Mouse (Mus musculus) liver, embryonic 12.5 days (tissue): ENCODE data around the gene Arnt2. TPM values are rescaled to one million over a fixed set of nuclear protein-coding genes. Genes with fewer than 3 reads are reported as not detected.
A peak's percentile ranks its signal among the peaks of the same experiment; 100 is the strongest.

Source experiments
- ATAC-seq: fragments of 200-750 bp; cut with Nextera tagmentation; 2 replicates; pipeline ENCODE4 v1.8.0; 2017; ENCODE audit warnings: moderate number of reproducible peaks, mild to moderate bottlenecking, moderate library complexity
- H3K27ac ChIP-seq: fragments of 300-500 bp; sonication (generic); 2 replicates; pipeline ENCODE4 v1.5.1; 2016; ENCODE audit warnings: mild to moderate bottlenecking
- H3K27me3 ChIP-seq: fragments of 300-500 bp; sonication (generic); replicated peaks from 2 replicates; pipeline ENCODE4 v1.6.1; 2016; ENCODE audit warnings: mild to moderate bottlenecking, moderate library complexity
- H3K36me3 ChIP-seq: fragments of 300-500 bp; sonication (generic); 2 replicates; pipeline ENCODE4 v1.6.1; 2016; ENCODE audit warnings: mild to moderate bottlenecking, moderate library complexity
- H3K4me1 ChIP-seq: fragments of 300-500 bp; sonication (generic); 2 replicates; pipeline ENCODE4 v1.6.1; 2016
- H3K4me2 ChIP-seq: fragments of 300-500 bp; sonication (generic); 2 replicates; pipeline ENCODE4 v1.6.1; 2016; ENCODE audit warnings: mild to moderate bottlenecking, moderate library complexity
- H3K4me3 ChIP-seq: fragments of 300-500 bp; sonication (generic); 2 replicates; pipeline ENCODE4 v1.5.1; 2016; ENCODE audit warnings: mild to moderate bottlenecking, moderate library complexity
- H3K9ac ChIP-seq: fragments of 300-500 bp; sonication (generic); 2 replicates; pipeline ENCODE4 v1.6.1; 2016; ENCODE audit warnings: mild to moderate bottlenecking, moderate library complexity
- H3K9me3 ChIP-seq: fragments of 300-500 bp; sonication (generic); replicated peaks from 2 replicates; pipeline ENCODE4 v1.6.1; 2016; ENCODE audit warnings: mild to moderate bottlenecking, moderate library complexity
- WGBS: fragments of 180-500 bp; shearing (Covaris S2); methylation state at CpG from one replicate; pipeline ENCODE4 v1.1.7; 2016; ENCODE audit not compliant: insufficient replicate concordance; 5-methylcytosine and 5-hydroxymethylcytosine counted together
- polyA plus RNA-seq: library from polyadenylated mRNA; unstranded; fragments of >200 nt; fragmentation: Nextera tagmentation; extraction: Ambion mirVana; gene quantifications from 2 replicates; pipeline ENCODE4 v1.2.1, GENCODE M21; 2016

Gene Arnt2
- polyA plus RNA-seq, 1 experiment from 2014 or later = 0.56 TPM

DNA sequence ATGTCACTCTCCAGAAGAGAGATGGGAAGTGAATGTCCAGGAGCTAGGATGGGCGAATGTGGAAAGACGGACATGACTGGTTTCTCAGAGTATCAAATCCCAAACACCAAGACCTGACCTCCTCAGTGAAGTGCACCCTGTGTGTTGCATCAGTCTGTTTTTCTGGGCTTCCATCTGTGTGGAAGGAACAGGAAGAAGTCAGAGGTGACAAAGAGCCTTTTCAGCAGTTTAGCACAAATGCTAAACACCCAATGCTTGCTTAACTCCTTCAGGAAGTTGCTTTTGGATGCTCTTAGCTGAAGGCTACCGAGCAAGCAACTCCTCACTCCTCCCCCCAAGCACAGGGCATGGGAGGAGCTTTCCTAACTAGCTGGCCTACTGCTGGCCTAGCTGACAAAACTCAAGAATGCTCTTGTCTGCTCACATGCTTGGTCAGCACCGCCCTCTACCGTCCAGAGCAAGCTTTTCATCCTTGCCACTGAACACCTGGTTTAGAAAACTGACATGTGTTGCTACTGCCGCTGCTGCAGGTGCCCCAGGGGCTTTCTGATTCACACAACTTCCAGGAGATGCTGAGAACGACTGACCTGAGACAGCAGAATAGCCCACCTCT is 137.7 kb downstream of the Arnt2 start:
- Histone ChIP-seq H3K27ac (no peak overlapping the region), H3K4me3 (no peak overlapping the region), H3K4me2 (no peak overlapping the region), H3K4me1 (no peaks in the 10 kb centered on the region), H3K27me3 (no peaks in the 10 kb centered on the region), H3K36me3 (no peaks in the 10 kb centered on the region), H3K9ac (no peak overlapping the region), H3K9me3 (no peaks in the 10 kb centered on the region)
- 21% methylated on average over 7 of the region's 7 CpGs for WGBS
- peak; percentile 47; the same call in 1 of the 2 replicates for ATAC-seq

DNA sequence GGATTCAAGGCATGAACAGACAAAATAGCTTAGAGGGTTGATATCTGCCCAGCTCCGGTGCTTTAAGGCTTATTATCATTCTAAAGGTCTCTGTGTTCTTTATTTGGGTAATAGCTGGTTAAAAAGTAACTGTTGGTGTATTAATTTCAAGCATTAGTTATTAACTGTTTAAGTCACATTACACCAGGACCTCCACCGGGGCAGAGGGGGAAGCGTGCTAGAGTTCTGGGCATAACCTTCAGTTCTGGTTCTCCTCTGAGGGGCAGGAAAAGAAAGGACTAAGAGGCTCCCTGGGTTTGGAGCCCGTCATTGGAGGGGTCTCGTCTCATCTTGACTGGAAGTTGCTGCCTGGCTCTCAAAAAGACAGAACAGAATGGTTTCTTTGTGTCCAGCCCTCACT is 138.5 kb downstream of the Arnt2 start:
- Histone ChIP-seq H3K9me3 (no peaks in the 10 kb centered on the region), H3K9ac (no peak overlapping the region), H3K4me2 (no peak overlapping the region), H3K27ac (no peak overlapping the region), H3K27me3 (no peaks in the 10 kb centered on the region), H3K4me3 (no peak overlapping the region), H3K36me3 (no peaks in the 10 kb centered on the region), H3K4me1 (no peaks in the 10 kb centered on the region)
- WGBS = 64% methylated on average over 5 of the region's 5 CpGs
- no peak for ATAC-seq

DNA sequence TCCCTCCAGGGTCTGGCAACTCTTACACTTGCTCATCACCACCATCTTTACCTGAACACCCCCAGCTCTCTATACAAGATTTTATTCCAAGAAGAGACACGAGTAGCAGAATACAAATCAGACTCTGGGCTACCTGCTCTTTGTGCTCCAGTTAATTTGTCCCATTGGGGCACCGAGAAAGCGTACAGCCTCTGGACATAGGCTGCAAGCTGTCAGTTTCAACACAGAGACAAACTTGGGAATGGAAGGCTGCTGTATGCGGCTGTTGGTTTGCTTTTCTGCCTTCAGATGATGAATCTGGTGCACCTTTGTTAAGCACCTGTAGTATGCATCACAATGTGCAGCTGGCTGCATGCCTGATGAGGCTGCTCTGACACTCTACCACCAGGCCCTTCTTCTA is 146.5 kb downstream of the Arnt2 start:
- 68% methylated on average over 4 of the region's 4 CpGs for WGBS
- Histone ChIP-seq H3K4me2 (no peak overlapping the region), H3K36me3 (no peaks in the 10 kb centered on the region), H3K4me1 (no peaks in the 10 kb centered on the region), H3K9me3 (no peaks in the 10 kb centered on the region), H3K4me3 (no peak overlapping the region), H3K9ac (no peak overlapping the region), H3K27me3 (no peaks in the 10 kb centered on the region), H3K27ac (no peak overlapping the region)
- no peak for ATAC-seq

DNA sequence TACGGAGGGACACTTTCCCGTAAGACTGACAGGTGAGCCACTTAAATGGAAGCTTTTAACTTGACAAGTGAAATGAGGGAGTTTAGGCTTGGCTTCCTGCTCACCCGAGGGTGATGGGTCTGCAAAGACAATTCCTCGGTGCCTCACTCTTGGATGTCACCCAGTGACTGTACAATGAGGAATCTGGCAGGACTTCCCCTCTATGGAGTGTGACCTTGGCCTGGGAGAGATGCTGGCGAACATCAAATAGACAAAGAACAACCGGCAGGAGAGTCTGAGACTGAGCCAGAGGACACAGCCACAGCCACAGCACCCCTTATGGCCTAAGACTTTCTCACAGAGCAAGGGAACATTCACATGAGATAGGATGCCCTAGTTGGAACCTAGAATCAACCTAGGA is 148.6 kb downstream of the Arnt2 start:
- H3K27ac ChIP-seq = no peak overlapping the region
- 53% methylated on average over 6 of the region's 6 CpGs for WGBS
- no peak overlapping the region for H3K4me2 ChIP-seq
- H3K9ac ChIP-seq = no peak overlapping the region
- no peaks in the 10 kb centered on the region for H3K27me3 ChIP-seq
- no peak for ATAC-seq
- H3K36me3 ChIP-seq = no peaks in the 10 kb centered on the region
- H3K4me3 ChIP-seq = no peak overlapping the region
- H3K9me3 ChIP-seq = no peaks in the 10 kb centered on the region
- no peaks in the 10 kb centered on the region for H3K4me1 ChIP-seq

DNA sequence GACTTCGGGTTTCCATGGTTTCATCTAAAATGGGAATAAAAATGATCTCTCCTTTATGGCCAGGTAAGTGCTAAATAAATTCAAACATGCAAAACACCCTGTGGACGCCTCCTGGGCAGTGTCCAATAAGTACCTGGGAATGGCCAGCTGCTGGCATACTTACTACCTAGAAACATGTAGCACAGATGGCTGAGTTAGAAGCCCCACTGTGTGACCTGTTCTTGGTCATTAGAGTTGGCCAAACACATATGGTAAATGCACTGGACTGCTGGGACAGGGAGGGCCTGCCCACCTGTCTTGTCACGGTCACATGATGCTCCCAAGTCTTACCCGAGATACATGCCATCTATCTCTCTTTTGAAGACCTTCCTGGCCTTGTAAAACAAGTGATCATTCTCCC is 149.6 kb downstream of the Arnt2 start:
- no peak overlapping the region for H3K4me2 ChIP-seq
- ATAC-seq = no peak
- 60% methylated on average over 4 of the region's 4 CpGs for WGBS
- H3K9me3 ChIP-seq = no peaks in the 10 kb centered on the region
- H3K9ac ChIP-seq = no peak overlapping the region
- H3K4me3 ChIP-seq = no peak overlapping the region
- H3K27me3 ChIP-seq = no peaks in the 10 kb centered on the region
- H3K4me1 ChIP-seq = no peaks in the 10 kb centered on the region
- no peaks in the 10 kb centered on the region for H3K36me3 ChIP-seq
- H3K27ac ChIP-seq = no peak overlapping the region

DNA sequence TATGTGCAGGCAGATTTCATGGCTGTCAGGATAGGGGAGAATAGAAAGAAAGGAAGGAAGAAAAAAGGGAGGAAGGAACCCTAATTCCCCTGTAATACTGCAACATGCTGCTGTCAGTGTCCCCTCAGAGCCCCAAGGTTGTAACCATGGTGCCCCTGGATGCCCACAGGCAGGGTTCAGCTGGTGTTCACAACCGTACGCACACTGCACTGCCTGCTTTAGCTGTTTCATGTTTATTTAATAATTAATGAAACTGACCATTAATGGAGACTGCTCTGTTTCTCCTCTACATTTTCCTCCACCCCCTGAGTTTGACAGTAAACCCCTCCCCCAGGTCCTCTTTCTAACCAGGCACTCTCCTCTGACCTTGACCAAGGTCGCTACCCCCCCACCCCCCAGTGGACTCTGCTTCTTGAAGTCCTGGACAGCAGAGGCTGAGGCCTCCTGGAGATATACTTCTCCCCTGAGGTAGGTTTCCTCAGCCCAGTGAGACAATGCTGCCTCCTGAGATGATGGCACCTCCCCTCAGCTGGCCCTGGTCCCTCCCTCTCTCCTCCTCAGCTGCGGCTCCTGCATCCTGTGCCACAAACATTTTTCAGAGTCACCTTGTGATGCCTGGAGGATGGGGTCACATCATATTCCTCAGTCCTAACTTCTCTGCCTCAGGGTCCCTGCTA is 150.5 kb downstream of the Arnt2 start:
- Histone ChIP-seq H3K27ac (no peak overlapping the region), H3K9ac (no peak overlapping the region), H3K4me3 (no peak overlapping the region), H3K36me3 (no peaks in the 10 kb centered on the region), H3K4me2 (no peak overlapping the region), H3K9me3 (no peaks in the 10 kb centered on the region), H3K27me3 (no peaks in the 10 kb centered on the region), H3K4me1 (no peaks in the 10 kb centered on the region)
- no peak for ATAC-seq
- WGBS = 62% methylated on average over 4 of the region's 4 CpGs

DNA sequence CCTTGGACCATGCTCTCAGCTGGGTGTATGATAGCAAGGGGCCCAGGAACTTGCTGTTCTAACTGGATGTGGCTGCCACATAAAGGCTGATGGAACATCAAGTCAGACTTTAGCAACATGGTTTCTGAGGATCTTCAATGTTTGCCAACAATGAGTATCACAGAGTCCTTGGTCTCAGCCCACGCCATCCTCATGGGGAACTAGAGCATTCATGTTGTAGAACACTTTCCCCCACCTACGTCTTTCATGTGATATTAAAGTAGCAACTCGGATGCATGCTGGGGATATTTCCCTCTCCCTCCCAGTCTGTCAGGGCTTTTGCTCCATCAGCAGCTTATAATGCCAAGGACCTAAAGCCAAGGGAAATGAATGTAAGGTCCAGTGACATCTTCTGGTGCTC is 153.3 kb downstream of the Arnt2 start:
- no peak overlapping the region for H3K4me3 ChIP-seq
- H3K4me1 ChIP-seq = no peaks in the 10 kb centered on the region
- no peak overlapping the region for H3K27ac ChIP-seq
- no peaks in the 10 kb centered on the region for H3K9me3 ChIP-seq
- WGBS = 57% methylated on average over 3 of the region's 3 CpGs
- H3K9ac ChIP-seq = no peak overlapping the region
- no peaks in the 10 kb centered on the region for H3K27me3 ChIP-seq
- no peak for ATAC-seq
- no peaks in the 10 kb centered on the region for H3K36me3 ChIP-seq
- no peak overlapping the region for H3K4me2 ChIP-seq

DNA sequence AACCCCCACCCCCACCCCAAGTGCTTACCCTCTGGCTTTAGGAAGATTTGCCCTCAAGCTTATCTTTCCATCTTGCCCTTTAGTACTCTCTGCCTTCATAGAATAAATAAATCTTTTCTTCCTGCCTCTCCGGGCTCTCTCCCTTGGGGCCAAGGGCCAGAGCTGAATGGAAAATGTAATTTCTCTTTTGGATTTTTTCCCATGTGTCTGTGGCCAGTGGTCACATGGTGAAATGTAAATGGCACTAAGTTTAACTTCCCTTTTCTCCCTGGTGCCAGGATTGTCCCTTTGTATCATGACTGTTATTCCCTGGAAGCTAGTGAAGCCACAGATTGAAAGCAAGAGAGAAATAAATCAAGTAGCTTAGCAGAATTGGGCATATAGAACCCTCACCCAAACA is 153.7 kb downstream of the Arnt2 start:
- Histone ChIP-seq H3K4me2 (no peak overlapping the region), H3K4me1 (no peaks in the 10 kb centered on the region), H3K36me3 (no peaks in the 10 kb centered on the region), H3K4me3 (no peak overlapping the region), H3K27ac (no peak overlapping the region), H3K9me3 (no peaks in the 10 kb centered on the region), H3K27me3 (no peaks in the 10 kb centered on the region), H3K9ac (no peak overlapping the region)
- 51% methylated on average over 1 of the region's 1 CpGs for WGBS
- no peak for ATAC-seq

DNA sequence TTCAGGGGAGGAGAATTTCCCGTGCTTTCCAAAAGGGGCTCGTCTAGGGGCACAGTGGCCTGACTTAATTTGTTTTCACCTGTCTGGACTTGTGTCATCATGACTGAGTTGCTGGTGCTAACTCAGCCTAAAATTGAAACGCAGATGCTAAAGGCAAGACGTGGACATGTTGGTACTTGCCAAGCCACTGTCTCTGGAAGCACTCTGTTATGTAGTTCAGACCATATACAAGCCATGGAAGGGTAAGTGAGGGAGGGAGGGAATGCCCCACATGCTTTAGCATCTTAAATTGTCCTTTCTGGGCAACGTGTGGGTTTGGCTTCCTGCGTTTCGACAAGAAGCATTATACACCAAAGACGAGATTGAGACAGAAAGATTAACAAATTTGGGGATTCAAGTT is 155.1 kb downstream of the Arnt2 start:
- no peak overlapping the region for H3K27ac ChIP-seq
- no peaks in the 10 kb centered on the region for H3K36me3 ChIP-seq
- no peaks in the 10 kb centered on the region for H3K27me3 ChIP-seq
- H3K4me2 ChIP-seq = no peak overlapping the region
- no peaks in the 10 kb centered on the region for H3K9me3 ChIP-seq
- ATAC-seq = no peak
- 52% methylated on average over 8 of the region's 8 CpGs for WGBS
- H3K4me1 ChIP-seq = no peaks in the 10 kb centered on the region
- H3K9ac ChIP-seq = no peak overlapping the region
- H3K4me3 ChIP-seq = no peak overlapping the region

DNA sequence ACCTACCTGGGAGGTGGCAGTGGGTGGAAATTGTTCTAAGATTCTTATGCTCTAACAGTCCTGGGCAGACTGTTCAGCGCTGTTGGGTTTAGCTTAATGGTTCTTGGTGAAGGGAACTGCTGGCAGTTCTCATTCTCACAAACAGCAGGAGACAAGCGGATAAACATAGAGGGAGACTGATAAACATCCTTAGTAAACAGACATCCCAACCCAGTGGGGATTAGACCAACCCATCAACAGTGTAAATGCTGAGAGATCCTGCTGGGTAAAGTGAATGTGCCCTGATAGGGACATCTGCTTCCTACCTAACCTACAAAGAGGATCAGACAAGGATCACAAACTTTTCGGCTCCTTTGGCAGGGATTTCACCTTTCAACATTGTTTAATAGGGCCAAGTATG is 155.7 kb downstream of the Arnt2 start:
- H3K9me3 ChIP-seq = no peaks in the 10 kb centered on the region
- WGBS = 36% methylated on average over 3 of the region's 3 CpGs
- no peak overlapping the region for H3K4me2 ChIP-seq
- H3K36me3 ChIP-seq = no peaks in the 10 kb centered on the region
- no peak for ATAC-seq
- no peaks in the 10 kb centered on the region for H3K4me1 ChIP-seq
- no peak overlapping the region for H3K27ac ChIP-seq
- H3K27me3 ChIP-seq = no peaks in the 10 kb centered on the region
- H3K9ac ChIP-seq = no peak overlapping the region
- H3K4me3 ChIP-seq = no peak overlapping the region

DNA sequence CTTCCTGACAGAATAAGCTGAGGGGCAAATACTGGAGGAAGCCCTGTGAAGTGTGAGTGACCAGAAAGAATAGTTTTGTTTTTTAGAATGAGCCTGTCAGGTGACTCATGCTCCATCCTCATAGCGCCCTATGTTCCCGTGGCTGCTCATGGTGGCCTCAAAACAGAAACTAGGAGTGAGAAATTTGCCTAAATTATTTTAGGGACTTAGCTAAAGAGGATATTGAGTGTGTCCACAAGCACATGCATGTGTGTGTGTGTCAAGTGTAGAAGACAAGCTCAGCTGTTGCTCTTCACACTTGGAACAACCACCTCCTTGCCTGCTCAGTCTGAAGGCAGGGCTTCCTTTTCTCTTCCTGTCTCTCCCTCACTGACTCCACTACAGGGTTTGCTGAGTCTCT is 158.3 kb downstream of the Arnt2 start:
- Histone ChIP-seq H3K36me3 (no peaks in the 10 kb centered on the region), H3K27ac (no peak overlapping the region), H3K9ac (no peak overlapping the region), H3K4me3 (no peak overlapping the region), H3K27me3 (no peaks in the 10 kb centered on the region), H3K4me2 (no peak overlapping the region), H3K4me1 (no peaks in the 10 kb centered on the region), H3K9me3 (no peaks in the 10 kb centered on the region)
- ATAC-seq = no peak
- 74% methylated on average over 2 of the region's 2 CpGs for WGBS

DNA sequence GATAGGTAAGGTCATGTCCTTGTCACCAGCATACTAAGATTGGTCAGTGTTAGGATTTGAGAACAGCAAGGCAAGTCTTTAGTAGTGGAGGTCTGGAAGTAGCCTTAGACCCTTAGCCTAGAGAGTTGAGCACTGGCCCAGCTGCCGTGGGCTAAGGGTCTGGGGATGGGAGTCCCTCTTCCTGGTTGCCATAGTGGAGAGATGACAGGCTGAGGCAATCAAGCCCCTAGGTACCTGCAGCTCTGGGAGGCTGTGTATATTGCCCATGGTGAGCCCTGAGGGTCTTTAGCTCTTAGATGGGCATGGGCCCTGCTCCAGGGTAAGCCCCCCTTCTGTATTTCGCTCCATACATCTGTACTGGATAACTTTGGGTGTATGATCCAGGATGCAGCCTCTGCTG is 159.2 kb downstream of the Arnt2 start:
- Histone ChIP-seq H3K4me2 (no peak overlapping the region), H3K9me3 (no peaks in the 10 kb centered on the region), H3K4me3 (no peak overlapping the region), H3K27ac (no peak overlapping the region), H3K27me3 (no peaks in the 10 kb centered on the region), H3K9ac (no peak overlapping the region), H3K4me1 (no peaks in the 10 kb centered on the region), H3K36me3 (no peaks in the 10 kb centered on the region)
- 65% methylated on average over 2 of the region's 2 CpGs for WGBS
- ATAC-seq = no peak

DNA sequence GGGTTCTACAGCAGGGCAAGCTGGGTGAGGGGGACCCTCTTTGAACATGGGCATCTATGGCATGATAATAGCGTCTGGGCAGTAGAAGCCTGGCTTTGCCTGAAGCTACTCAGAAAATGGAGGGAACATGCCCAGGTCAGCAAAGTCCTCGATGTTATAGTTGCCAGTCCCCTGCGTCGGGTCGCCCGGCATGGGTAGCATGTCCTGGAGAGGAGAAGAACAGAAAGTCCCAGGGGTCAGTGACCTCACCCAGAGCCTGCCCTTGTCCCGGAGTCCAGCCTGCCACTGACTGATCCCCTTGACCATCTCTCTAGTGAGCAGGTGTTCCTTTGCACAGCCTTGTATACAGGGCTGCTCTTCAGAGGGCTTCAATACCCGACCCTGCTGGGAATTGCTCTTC is 160.0 kb downstream of the Arnt2 start:
- no peak for ATAC-seq
- no peak overlapping the region for H3K9ac ChIP-seq
- H3K4me2 ChIP-seq = no peak overlapping the region
- no peaks in the 10 kb centered on the region for H3K9me3 ChIP-seq
- H3K4me3 ChIP-seq = no peak overlapping the region
- 73% methylated on average over 8 of the region's 8 CpGs for WGBS
- H3K27me3 ChIP-seq = no peaks in the 10 kb centered on the region
- H3K36me3 ChIP-seq = no peaks in the 10 kb centered on the region
- H3K4me1 ChIP-seq = no peaks in the 10 kb centered on the region
- no peak overlapping the region for H3K27ac ChIP-seq
